Mouse (Mus musculus) CH12.LX (cell line): ENCODE data around the gene Srarp. TPM values are rescaled to one million over a fixed set of nuclear protein-coding genes. Genes with fewer than 3 reads are reported as not detected.

Source experiments
- DNase-seq: peaks from one replicate; pipeline ENCODE4 v3.0.0-alpha.2; 2013; ENCODE audit errors: extremely low read depth
- H3K27ac ChIP-seq: 2 replicates; pipeline ENCODE4 v1.5.1; 2012; ENCODE audit warnings: low read depth, mild to moderate bottlenecking, control low read depth, moderate library complexity; ENCODE audit not compliant: insufficient read depth
- H3K27me3 ChIP-seq: replicated peaks from 2 replicates; pipeline ENCODE3; 2012; ENCODE audit warnings: inconsistent platforms
- H3K36me3 ChIP-seq, 2 experiments: replicated peaks in 1 of 2; 2 replicates each; pipeline versions ENCODE3 to v1.6.1; 2012; ENCODE audit warnings: inconsistent platforms in 1 of 2, low read length in 1 of 2, mild to moderate bottlenecking in 1 of 2, mixed read lengths in 1 of 2, moderate library complexity in 1 of 2; ENCODE audit not compliant: control insufficient read depth in 1 of 2, insufficient read depth in 1 of 2
- H3K4me1 ChIP-seq, 2 experiments: 2 replicates each; pipeline ENCODE4 v1.6.1; 2012; ENCODE audit warnings: inconsistent platforms in 1 of 2, moderate library complexity in 1 of 2; ENCODE audit not compliant: insufficient read depth in 2 of 2, control insufficient read depth in 1 of 2
- H3K4me2 ChIP-seq: 2 replicates; pipeline ENCODE4 v1.6.1; 2012; ENCODE audit warnings: low read depth, mild to moderate bottlenecking, control low read depth; ENCODE audit not compliant: poor library complexity, insufficient read depth, severe bottlenecking
- H3K4me3 ChIP-seq, 3 experiments: fragments of 150-350 bp in 1 of 3; sonication (generic) in 1 of 3; replicated peaks in 1 of 3; 2 replicates each; pipeline versions ENCODE3 to v1.5.1; 2011 to 2012; ENCODE audit warnings: low read depth in 2 of 3, low read length in 2 of 3, mild to moderate bottlenecking in 2 of 3, moderate library complexity in 2 of 3, control low read depth in 1 of 3, improper control_type of control experiment in 1 of 3, inconsistent platforms in 1 of 3, mixed read lengths in 1 of 3; ENCODE audit not compliant: poor library complexity in 1 of 3
- H3K79me2 ChIP-seq: replicated peaks from 2 replicates; pipeline ENCODE4 v1.6.1; 2012; ENCODE audit warnings: mild to moderate bottlenecking, moderate library complexity; ENCODE audit not compliant: control insufficient read depth, poor library complexity, insufficient read depth, severe bottlenecking; ENCODE audit errors: extremely low read depth
- H3K9ac ChIP-seq: 2 replicates; pipeline ENCODE4 v1.6.1; 2012; ENCODE audit warnings: low read depth, mild to moderate bottlenecking, control low read depth, moderate library complexity; ENCODE audit not compliant: insufficient read depth
- H3K9me3 ChIP-seq: replicated peaks from 2 replicates; pipeline ENCODE3; 2012; ENCODE audit warnings: low read length, inconsistent platforms, mixed read lengths
- BHLHE40 ChIP-seq: IDR thresholded peaks from 2 replicates; pipeline ENCODE4 v1.6.1; 2011; ENCODE audit warnings: mild to moderate bottlenecking, low read depth, low read length, improper control_type of control experiment
- CHD1 ChIP-seq: IDR thresholded peaks from 2 replicates; pipeline ENCODE4 v1.6.1; 2012; ENCODE audit warnings: low read depth, low read length, improper control_type of control experiment, inconsistent platforms
- E2F4 ChIP-seq: IDR thresholded peaks from 2 replicates; pipeline ENCODE4 v1.6.1; 2011; ENCODE audit warnings: low read depth, low read length, improper control_type of control experiment; ENCODE audit not compliant: insufficient replicate concordance
- ETS1 ChIP-seq: conservative IDR thresholded peaks from 2 replicates; pipeline ENCODE4 v1.6.1; 2012; ENCODE audit warnings: low read depth, mild to moderate bottlenecking, inconsistent platforms, low read length, improper control_type of control experiment, moderate library complexity
- GABPA ChIP-seq: IDR thresholded peaks from 2 replicates; pipeline ENCODE4 v1.6.1; 2012; ENCODE audit warnings: low read depth, low read length, improper control_type of control experiment, inconsistent platforms; ENCODE audit not compliant: insufficient replicate concordance
- JUND ChIP-seq: conservative IDR thresholded peaks from 2 replicates; pipeline ENCODE4 v1.6.1; 2011; ENCODE audit warnings: low read depth, low read length, improper control_type of control experiment
- MXI1 ChIP-seq: IDR thresholded peaks from 2 replicates; pipeline ENCODE4 v1.6.1; 2011; ENCODE audit warnings: mild to moderate bottlenecking, low read depth, low read length, improper control_type of control experiment
- MYC ChIP-seq: IDR thresholded peaks from 2 replicates; pipeline ENCODE4 v1.6.1; 2011; ENCODE audit warnings: low read depth, mild to moderate bottlenecking, improper control_type of control experiment, low read length
- PAX5 ChIP-seq: IDR thresholded peaks from 2 replicates; pipeline ENCODE4 v1.6.1; 2012; ENCODE audit warnings: low read length, inconsistent platforms, mixed read lengths
- POLR2AphosphoS2 ChIP-seq: IDR thresholded peaks from 2 replicates; pipeline ENCODE4 v1.6.1; 2011; ENCODE audit warnings: low read depth, low read length, improper control_type of control experiment
- RCOR1 ChIP-seq: conservative IDR thresholded peaks from 2 replicates; pipeline ENCODE4 v1.6.1; 2012; ENCODE audit warnings: low read depth, mild to moderate bottlenecking, inconsistent platforms, low read length, improper control_type of control experiment
- SIN3A ChIP-seq: IDR thresholded peaks from 2 replicates; pipeline ENCODE4 v1.6.1; 2012; ENCODE audit warnings: low read length, improper control_type of control experiment, inconsistent platforms
- SMC3 ChIP-seq: IDR thresholded peaks from 2 replicates; pipeline ENCODE4 v1.6.1; 2011; ENCODE audit warnings: low read depth, low read length, improper control_type of control experiment
- USF1 ChIP-seq: IDR thresholded peaks from 2 replicates; pipeline ENCODE4 v1.6.1; 2014; ENCODE audit warnings: low read depth, mild to moderate bottlenecking, inconsistent platforms, low read length, improper control_type of control experiment
- ZMIZ1 ChIP-seq: IDR thresholded peaks from 2 replicates; pipeline ENCODE4 v1.6.1; 2012; ENCODE audit warnings: low read depth, mild to moderate bottlenecking, inconsistent platforms, low read length, improper control_type of control experiment
- ZNF384 ChIP-seq: IDR thresholded peaks from 2 replicates; pipeline ENCODE4 v1.6.1; 2012; ENCODE audit warnings: low read depth, low read length, improper control_type of control experiment, inconsistent platforms
- dilution Hi-C: fragments of 300-500 bp; cut with MboI; formaldehyde crosslinking; loops from 2 replicates; pipeline ENCODE4 v1.14.3; 2020; ENCODE audit warnings: low sequenced_read_pairs; ENCODE audit not compliant: extremely low pct_unique_long_range_greater_than_20kb, extremely low pct_ligation_motif_present
- in situ Hi-C: fragments of 300-500 bp; cut with MboI; formaldehyde crosslinking; loops from 3 replicates; pipeline ENCODE4 v1.14.3; 2019; ENCODE audit warnings: low sequenced_read_pairs, low pct_ligation_motif_present, low pct_unique_long_range_greater_than_20kb, mixed read lengths
- polyA plus RNA-seq: library from polyadenylated mRNA; unstranded; fragments of >175 nt; gene quantifications from 2 replicates; pipeline ENCODE4 v1.2.1, GENCODE M21; 2012; ENCODE audit warnings: low read depth; ENCODE audit not compliant: insufficient read length
- total RNA-seq, 2 experiments: library from RNA; depleted of rRNA; stranded (reverse); fragments of 300-350 nt in 1 of 2; fragments of >200 nt in 1 of 2; gene quantifications; 2 replicates each; pipeline ENCODE4 v1.2.3; 2012 to 2014

Srarp gene
- total and polyA plus RNA-seq, 3 experiments: not detected

DNA sequence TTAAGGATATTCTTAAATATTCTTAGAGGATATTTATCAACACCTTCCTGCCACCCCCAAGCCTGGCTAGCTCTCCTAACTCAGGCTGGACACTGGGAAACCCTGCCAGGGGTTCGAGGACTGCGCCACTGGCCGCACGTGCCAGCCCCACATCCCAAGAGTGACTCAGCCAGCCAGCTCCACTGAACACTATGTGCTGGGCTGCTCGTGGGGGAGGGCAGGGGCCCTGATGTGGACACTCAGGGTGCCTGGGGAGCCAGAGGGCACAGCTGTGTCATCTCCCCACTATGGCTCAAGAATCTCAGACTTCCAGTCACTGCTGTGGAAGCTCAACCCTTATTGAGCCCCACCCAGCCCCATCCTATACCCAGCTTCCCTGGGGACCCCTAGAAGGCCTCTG, 12.6 kb downstream of the Srarp start:
- Histone ChIP-seq H3K79me2 (no peaks in the 10 kb centered on the region), H3K27me3 (peaks cover 1% of the 10 kb centered on the region), H3K9me3 (no peaks in the 10 kb centered on the region)
- in situ Hi-C loops: loop anchor here (25.0 kb wide), 2 partner anchors 539 to 664 kb away; partner anchors contain the start of gene Tmem51
- TF ChIP-seq MYC (no peak), E2F4 (no peak), GABPA (no peak), MXI1 (no peak), ZMIZ1 (no peak), BHLHE40 (no peak), ETS1 (no peak), PAX5 (no peak), POLR2AphosphoS2 (no peak), USF1 (no peak), SMC3 (no peak), SIN3A (no peak), RCOR1 (no peak), CHD1 (no peak), ZNF384 (no peak), JUND (no peak)
- TF ChIP-seq, all 38 proteins: peak for 0
- H3K4me1 ChIP-seq: peaks cover 12 to 59% of the 10 kb centered on the region in 2 experiments
- no peaks in the 10 kb centered on the region for H3K36me3 ChIP-seq
- H3K9ac ChIP-seq: no peak overlapping the region
- no peak overlapping the region for H3K4me3 ChIP-seq
- dilution Hi-C loops: no loop called here
- no peak overlapping the region for H3K4me2 ChIP-seq
- H3K27ac ChIP-seq: no peak overlapping the region
- DNase-seq: no peak

GRCm38 (mm10) chr4:141422841-141423240, 13.1 kb downstream of the Srarp start:
- Histone ChIP-seq H3K4me2 (no peak overlapping the region), H3K4me3 (no peak overlapping the region), H3K4me1 (peaks cover 12 to 59% of the 10 kb centered on the region in 2 experiments), H3K9ac (no peak overlapping the region), H3K27me3 (peaks cover 1% of the 10 kb centered on the region), H3K36me3 (no peaks in the 10 kb centered on the region), H3K9me3 (no peaks in the 10 kb centered on the region), H3K79me2 (no peaks in the 10 kb centered on the region), H3K27ac (no peak overlapping the region)
- dilution Hi-C loops (no loop called here), in situ Hi-C loops (loop anchor here (25.0 kb wide), 2 partner anchors 539 to 664 kb away; partner anchors contain the start of gene Tmem51)
- DNase-seq: no peak
- no peak for TF ChIP-seq MXI1
